Mouse (Mus musculus): ENCODE measurements around the gene Coq2.

Coq2 gene

GRCm38 (mm10) chr5:100621876-100622508, 52.9 kb downstream of the Coq2 start:
- DNase-seq (ENCODE audit: low read depth, low spot score): no peak

GRCm38 (mm10) chr5:100620952-100621351, 54.0 kb downstream of the Coq2 start:
- DNase-seq (ENCODE audit: low read depth, low spot score): no peak

- DNase-seq (ENCODE audit: low read depth, low spot score): no peak
These were observed 55.2 kb downstream of the Coq2 start for GRCm38 (mm10) chr5:100619586-100620275.

- DNase-seq (ENCODE audit: low read depth, low spot score): no peak
These were observed 60.8 kb downstream of the Coq2 start for GRCm38 (mm10) chr5:100613896-100614768.

- DNase-seq (ENCODE audit: low read depth, low spot score): no peak
These were observed 67.1 kb downstream of the Coq2 start for GRCm38 (mm10) chr5:100607868-100608267.

- DNase-seq (ENCODE audit: low read depth, low spot score): no peak
These were observed 67.7 kb downstream of the Coq2 start for GRCm38 (mm10) chr5:100607090-100607762.

- DNase-seq (ENCODE audit: low read depth, low spot score): no peak
These were observed 69.1 kb downstream of the Coq2 start for GRCm38 (mm10) chr5:100605828-100606229.
